Mouse (Mus musculus) testis, adult 2 months (tissue): ENCODE results near the gene Sgk2. TPM values are rescaled to one million over a fixed set of nuclear protein-coding genes. Genes with fewer than 3 reads are reported as not detected.

Experiments used
- H3K27ac ChIP-seq: fragments of 200-500 bp; 2 replicates; pipeline ENCODE4 v1.5.1; 2012; ENCODE audit warnings: low read depth, low read length; ENCODE audit not compliant: control insufficient read depth, insufficient read depth
- H3K27me3 ChIP-seq: fragments of 200-500 bp; 2 replicates; pipeline ENCODE4 v1.6.1; 2012; ENCODE audit warnings: mild to moderate bottlenecking, low read length, moderate library complexity; ENCODE audit not compliant: control insufficient read depth, insufficient read depth
- H3K36me3 ChIP-seq: fragments of 200-500 bp; 2 replicates; pipeline ENCODE4 v1.6.1; 2012; ENCODE audit warnings: mild to moderate bottlenecking, low read length; ENCODE audit not compliant: control insufficient read depth, insufficient read depth
- H3K4me1 ChIP-seq: fragments of 200-500 bp; 2 replicates; pipeline ENCODE4 v1.6.1; 2012; ENCODE audit warnings: low read length; ENCODE audit not compliant: control insufficient read depth, insufficient read depth
- H3K4me3 ChIP-seq: fragments of 200-500 bp; 2 replicates; pipeline ENCODE4 v1.5.1; 2012; ENCODE audit warnings: low read depth, mild to moderate bottlenecking, low read length, moderate library complexity, mixed read lengths; ENCODE audit not compliant: control insufficient read depth
- CTCF ChIP-seq: fragments of 200-500 bp; IDR thresholded peaks from 2 replicates; pipeline ENCODE4 v1.5.1; 2012; ENCODE audit warnings: low read depth, mild to moderate bottlenecking, inconsistent platforms, low read length, moderate library complexity; ENCODE audit not compliant: control insufficient read depth, insufficient read depth, insufficient replicate concordance
- POLR2A ChIP-seq: fragments of 200-500 bp; IDR thresholded peaks from 2 replicates; pipeline ENCODE4 v1.6.1; 2012; ENCODE audit warnings: low read depth, mild to moderate bottlenecking, inconsistent platforms, low read length, moderate library complexity; ENCODE audit not compliant: control insufficient read depth
- polyA plus RNA-seq: library from polyadenylated mRNA; depleted of rRNA; stranded (reverse); fragments of >200 nt; gene quantifications from 2 replicates; pipeline ENCODE4 v1.2.3, GENCODE M21; 2012

Sgk2 gene
- polyA plus RNA-seq, 1 experiment: 0.26 TPM

DNA sequence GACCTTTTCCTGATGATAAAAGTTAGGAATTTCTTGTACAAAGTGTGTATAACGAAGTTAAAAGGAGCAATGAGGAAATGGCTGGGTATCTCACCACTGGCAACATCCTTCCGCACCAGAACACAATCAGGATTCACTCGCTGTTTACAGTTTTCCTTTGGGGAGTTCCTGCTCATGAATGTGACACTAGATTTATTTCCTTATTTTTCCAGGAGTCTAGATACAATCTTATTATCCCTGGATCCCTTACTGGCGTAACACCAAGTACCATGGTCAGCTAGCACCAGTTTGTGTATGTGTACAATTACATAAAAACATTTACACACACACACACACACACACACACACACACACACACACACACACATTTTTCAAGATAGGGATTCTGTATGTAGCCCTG, 20.2 kb downstream of the Sgk2 start:
- no peaks in the 10 kb centered on the region for H3K36me3 ChIP-seq
- TF ChIP-seq CTCF: no peak
- no peak for TF ChIP-seq POLR2A
- H3K4me3 ChIP-seq: no peak overlapping the region
- no peaks in the 10 kb centered on the region for H3K4me1 ChIP-seq
- no peaks in the 10 kb centered on the region for H3K27me3 ChIP-seq
- no peak overlapping the region for H3K27ac ChIP-seq

DNA sequence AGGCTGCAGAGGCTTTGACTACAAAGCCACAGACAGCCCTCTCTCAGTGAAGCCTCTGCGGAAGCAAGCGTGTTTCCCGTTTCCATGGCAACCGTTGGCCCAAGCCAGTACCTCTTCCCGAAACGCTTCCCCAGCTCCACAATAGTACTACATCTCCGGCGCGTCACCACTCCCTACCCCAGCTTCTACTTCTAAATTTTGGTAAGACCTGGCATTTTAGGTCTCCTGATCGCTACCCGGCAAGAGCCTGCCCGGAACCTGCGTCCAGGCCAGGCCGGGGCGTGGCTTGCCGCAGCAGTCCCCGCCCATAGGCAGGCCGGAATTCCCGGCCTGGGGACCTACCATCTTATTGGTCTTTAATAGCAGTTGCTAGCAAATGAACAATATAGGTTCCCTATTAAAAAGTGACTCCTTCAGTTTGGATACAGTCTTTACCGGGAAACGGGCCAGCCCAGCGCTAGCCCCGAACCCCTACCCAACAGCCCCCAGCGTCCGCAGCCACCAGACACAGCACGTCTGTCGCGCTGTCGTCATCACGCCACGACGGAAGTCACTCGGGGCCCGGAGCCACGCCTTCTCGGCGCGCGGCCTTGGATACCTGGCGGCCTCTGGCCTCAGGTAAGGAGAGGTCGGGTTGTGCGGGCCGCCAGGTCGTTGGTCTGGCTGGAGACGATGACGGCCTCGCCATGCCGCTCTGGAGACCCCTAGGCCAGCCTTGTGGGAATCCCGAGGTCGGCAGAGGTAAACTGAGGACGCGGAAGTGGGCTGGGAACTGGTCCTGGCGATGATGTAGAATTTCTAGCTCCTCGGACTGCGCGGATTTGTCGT, 30.0 kb downstream of the Sgk2 start, which contains the start of gene Ift52:
TSS of gene Ift52 (plus strand) at position 439 of the 828 bp plus-strand sequence.
- Histone ChIP-seq H3K4me3 (peak within 1 kb of the TSS; percentile 100), H3K4me1 (no peaks in the 10 kb centered on the region), H3K27ac (peak within 1 kb of the TSS; percentile 95), H3K27me3 (no peaks in the 10 kb centered on the region), H3K36me3 (no peaks in the 10 kb centered on the region)
- TF ChIP-seq CTCF: no peak
- peak; percentile 95 for TF ChIP-seq POLR2A

DNA sequence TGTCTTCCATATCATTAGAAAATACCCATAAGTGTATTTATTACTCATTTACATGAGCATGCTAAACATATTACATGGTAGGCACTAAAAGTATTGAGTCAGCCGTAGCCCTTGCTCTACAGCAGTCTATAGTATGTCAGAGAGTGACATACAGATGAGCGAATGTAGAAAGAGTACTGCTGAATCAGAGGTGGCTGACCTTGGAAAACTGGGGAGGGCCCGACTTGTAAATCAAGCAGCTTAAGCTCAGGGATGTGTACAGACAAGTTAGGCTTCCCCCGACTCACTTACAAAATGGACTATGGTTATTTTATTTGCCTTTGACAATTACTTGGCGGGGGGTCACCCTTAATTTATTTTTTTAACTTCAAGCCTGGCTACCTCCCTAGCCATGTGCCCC, 44.2 kb downstream of the Sgk2 start:
- TF ChIP-seq POLR2A: no peak
- H3K4me1 ChIP-seq: no peaks in the 10 kb centered on the region
- peaks cover 3% of the 10 kb centered on the region for H3K36me3 ChIP-seq
- H3K27me3 ChIP-seq: no peaks in the 10 kb centered on the region
- H3K27ac ChIP-seq: no peak overlapping the region
- H3K4me3 ChIP-seq: no peak overlapping the region

DNA sequence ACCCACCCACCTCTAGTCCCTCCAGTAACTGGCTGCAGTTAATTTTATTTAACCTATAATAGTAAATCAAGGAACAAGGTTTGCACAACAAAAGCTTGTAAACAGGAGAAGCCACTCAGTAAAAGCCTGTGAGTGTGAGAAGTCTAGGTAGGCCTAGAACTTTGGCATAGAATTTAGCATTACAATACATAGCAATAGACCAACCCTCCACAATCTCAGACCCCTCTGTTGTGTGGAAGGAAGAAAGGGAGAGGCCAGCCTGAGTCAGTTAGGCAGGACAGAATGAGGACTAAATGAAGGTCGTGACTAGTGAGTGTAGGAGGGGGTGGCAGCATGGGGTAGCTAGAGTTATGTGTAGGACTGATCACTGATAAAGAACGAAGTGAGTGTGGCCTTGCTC, 44.6 kb downstream of the Sgk2 start:
- no peak overlapping the region for H3K27ac ChIP-seq
- no peaks in the 10 kb centered on the region for H3K27me3 ChIP-seq
- no peaks in the 10 kb centered on the region for H3K4me1 ChIP-seq
- no peak overlapping the region for H3K4me3 ChIP-seq
- peaks cover 3% of the 10 kb centered on the region for H3K36me3 ChIP-seq
- TF ChIP-seq POLR2A (no peak), CTCF (no peak)

DNA sequence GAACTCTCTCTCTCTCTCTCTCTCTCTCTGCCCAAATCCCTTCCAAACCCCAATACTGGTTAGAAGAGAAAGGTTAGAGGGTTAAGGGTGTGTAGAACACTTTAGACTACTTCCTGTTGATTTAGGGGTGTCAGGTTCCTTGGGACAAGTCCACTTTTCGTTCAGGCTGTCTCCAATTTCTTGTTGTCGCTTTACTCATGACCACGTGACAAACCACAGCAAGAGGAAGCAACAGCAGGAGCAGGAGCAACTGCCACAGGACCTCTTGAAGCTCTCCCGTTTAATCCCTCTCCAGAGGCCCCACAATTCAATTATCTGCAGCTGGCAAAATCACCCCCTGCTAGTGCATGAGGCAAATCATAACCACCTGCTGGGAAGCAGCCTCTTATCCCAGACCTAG, 45.5 kb downstream of the Sgk2 start:
- TF ChIP-seq POLR2A: no peak
- TF ChIP-seq CTCF: no peak
- H3K27me3 ChIP-seq: no peaks in the 10 kb centered on the region
- H3K27ac ChIP-seq: no peak overlapping the region
- H3K4me1 ChIP-seq: no peaks in the 10 kb centered on the region
- H3K4me3 ChIP-seq: no peak overlapping the region
- peaks cover 3% of the 10 kb centered on the region for H3K36me3 ChIP-seq

DNA sequence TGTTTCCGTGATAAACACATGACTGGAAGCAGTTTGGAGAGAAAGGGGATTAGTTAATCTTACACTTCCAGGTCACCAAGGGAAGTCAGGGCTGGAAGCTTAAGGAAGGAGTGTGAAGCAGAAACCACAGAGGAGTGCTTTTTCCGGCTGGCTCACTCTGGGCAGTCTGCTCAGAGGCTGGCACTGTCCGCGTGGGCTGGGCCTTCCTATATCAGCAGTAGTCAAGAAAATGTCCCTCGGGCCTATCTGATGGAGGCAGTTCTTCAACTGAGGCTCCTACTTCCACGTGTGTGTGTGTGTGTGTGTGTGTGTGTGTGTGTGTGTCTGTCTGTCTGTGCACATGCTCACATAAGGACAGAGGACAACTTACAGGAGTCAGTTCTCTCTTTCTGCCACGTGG, 52.8 kb downstream of the Sgk2 start:
- H3K36me3 ChIP-seq: peaks cover 3% of the 10 kb centered on the region

DNA sequence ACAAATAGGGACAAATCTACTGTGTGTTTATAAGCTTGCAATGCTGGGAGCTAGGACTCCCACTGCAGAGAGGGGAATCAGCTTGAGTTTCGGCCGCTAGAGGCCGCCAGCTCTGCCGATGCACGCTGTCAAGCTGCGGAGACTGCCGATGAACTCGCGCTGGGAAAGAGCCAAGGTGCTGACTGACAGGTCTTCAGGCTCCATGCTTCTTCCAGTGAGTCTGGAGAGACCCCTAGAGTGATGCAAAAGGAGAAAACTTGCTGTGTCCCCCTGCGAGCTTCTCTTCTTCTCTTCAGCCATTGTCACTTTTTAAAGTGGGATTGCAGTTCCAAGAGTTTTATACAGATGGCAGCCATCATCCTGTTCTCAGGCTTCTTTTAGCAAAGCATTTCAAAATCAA, 61.0 kb downstream of the Sgk2 start:
- Histone ChIP-seq H3K4me3 (no peak overlapping the region), H3K36me3 (peaks cover 1% of the 10 kb centered on the region; the same call in 1 of the 2 replicates), H3K27ac (no peak overlapping the region), H3K27me3 (no peaks in the 10 kb centered on the region), H3K4me1 (no peaks in the 10 kb centered on the region)
- TF ChIP-seq CTCF: peak; percentile 58; the same call in 1 of the 2 replicates
- no peak for TF ChIP-seq POLR2A

More for the DNA sequence above, 52.8 kb downstream of the Sgk2 start:
- no peak overlapping the region for H3K27ac ChIP-seq
- no peak overlapping the region for H3K4me3 ChIP-seq
- no peaks in the 10 kb centered on the region for H3K4me1 ChIP-seq
- no peaks in the 10 kb centered on the region for H3K27me3 ChIP-seq
- TF ChIP-seq POLR2A (no peak), CTCF (no peak)
